Mouse (Mus musculus): ENCODE results near the gene Tmem170b.

- TF ChIP-seq CTCF (IDR thresholded peaks at IDR 0.05; ENCODE audit: control insufficient read depth, insufficient read depth, insufficient replicate concordance, low read depth, low read length): no peak
- TF ChIP-seq POLR2A (IDR thresholded peaks at IDR 0.05; ENCODE audit: control insufficient read depth, low read depth, low read length): no peak
Measured at GRCm38 (mm10) chr13:41661116-41661515, 55.4 kb downstream of the Tmem170b start.
